Mouse (Mus musculus): ENCODE data around the gene Fam166a. TPM values are rescaled to one million over a fixed set of nuclear protein-coding genes. Genes with fewer than 3 reads are reported as not detected.

The Fam166a gene
- polyA plus RNA-seq, 1 experiment from 2014 or later: not detected

DNA sequence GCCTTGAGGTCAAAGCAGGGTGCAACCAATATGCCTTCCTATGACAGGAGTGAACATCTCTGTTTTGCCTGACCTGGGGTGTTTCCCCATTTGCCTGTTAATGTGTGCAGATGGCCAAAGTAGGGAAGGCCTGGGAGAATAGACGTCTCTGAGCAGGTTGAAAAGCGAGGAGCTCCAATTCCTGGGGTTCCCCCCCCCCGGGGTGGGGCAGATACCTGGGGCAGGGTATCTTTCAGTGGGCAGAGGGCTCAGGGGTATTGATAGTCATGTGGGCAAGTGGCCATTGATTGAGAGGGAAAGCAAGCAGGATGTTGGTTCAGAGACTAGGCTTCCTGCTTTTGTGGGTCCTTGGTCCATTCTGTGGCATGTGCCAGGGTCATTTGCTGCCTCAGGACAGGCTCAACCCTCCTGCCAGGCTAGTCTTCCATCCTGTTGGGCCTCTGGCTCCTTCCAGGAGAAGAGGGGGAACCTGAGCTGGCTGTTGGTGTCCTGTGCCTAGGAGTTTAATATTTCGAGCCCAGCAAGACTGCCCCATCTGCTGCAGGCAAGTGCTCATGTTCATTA lies 49.3 kb downstream of the Fam166a start:
- WGBS: 77% methylated on average over 4 of the region's 4 CpGs
- Histone ChIP-seq H3K36me3 (ENCODE audit: control insufficient read depth, insufficient read depth, low read length) (no peaks in the 10 kb centered on the region; the same call in 1 of the 2 replicates), H3K9me3 (ENCODE audit: control insufficient read depth, low read length) (no peaks in the 10 kb centered on the region), H3K4me3 (ENCODE audit: low read depth, low read length) (no peak overlapping the region), H3K4me2 (replicated peaks; ENCODE audit: low read depth) (peak overlapping the region; percentile 98; the same call in 1 of the 2 replicates), H3K9ac (ENCODE audit: low read length) (peak overlapping the region; percentile 13), H3K4me1 (replicated peaks; ENCODE audit: control insufficient read depth, insufficient read depth) (peaks cover 11% of the 10 kb centered on the region), H3K27me3 (ENCODE audit: control insufficient read depth, insufficient read depth, low read length) (no peaks in the 10 kb centered on the region), H3K27ac (replicated peaks) (peak overlapping the region; percentile 92)
- no peak for ATAC-seq (ENCODE audit: low FRiP score, low TSS enrichment)
- TF ChIP-seq EP300 (optimal IDR thresholded peaks at IDR 0.05) (no peak), CTCF (IDR thresholded peaks at IDR 0.05; ENCODE audit: low read depth) (no peak)
- no peak for DNase-seq (ENCODE audit: low spot score)

Other genes with a start within 250 kb of the Fam166a start
- 121 and 122 TPM in 2 replicates for gene Mrpl41, start 243.6 kb upstream of the Fam166a start, polyA plus RNA-seq (2015; fragmentation: Nextera tagmentation; extraction: Ambion mirVana)
- gene Pnpla7, start 242.7 kb upstream of the Fam166a start, polyA plus RNA-seq (2015; fragmentation: Nextera tagmentation; extraction: Ambion mirVana): 4.2 and 4.3 TPM in 2 replicates
- 23.5 and 30.2 TPM in 2 replicates for gene Nsmf, start 164.4 kb upstream of the Fam166a start, polyA plus RNA-seq (2015; fragmentation: Nextera tagmentation; extraction: Ambion mirVana)
- 3.3 TPM in 2 replicates for gene Entpd8, start 138.4 kb upstream of the Fam166a start, polyA plus RNA-seq (2015; fragmentation: Nextera tagmentation; extraction: Ambion mirVana)
- gene Noxa1, start 123.6 kb upstream of the Fam166a start, polyA plus RNA-seq (2015; fragmentation: Nextera tagmentation; extraction: Ambion mirVana): 4.0 and 4.4 TPM in 2 replicates
- 25.3 and 25.6 TPM in 2 replicates for gene Nrarp, start 38.0 kb upstream of the Fam166a start, polyA plus RNA-seq (2015; fragmentation: Nextera tagmentation; extraction: Ambion mirVana)
- gene Tor4a, start 21.9 kb upstream of the Fam166a start, polyA plus RNA-seq (2015; fragmentation: Nextera tagmentation; extraction: Ambion mirVana): 13.1 and 13.7 TPM in 2 replicates
- 58.6 and 59.1 TPM in 2 replicates for gene Nelfb, start 7.3 kb upstream of the Fam166a start, polyA plus RNA-seq (2015; fragmentation: Nextera tagmentation; extraction: Ambion mirVana)
- gene Stpg3, start 4.1 kb upstream of the Fam166a start, polyA plus RNA-seq (2015; fragmentation: Nextera tagmentation; extraction: Ambion mirVana): not detected in 2 replicates
- gene Tubb4b, start 6.0 kb downstream of the Fam166a start, polyA plus RNA-seq (2015; fragmentation: Nextera tagmentation; extraction: Ambion mirVana): 475 and 486 TPM in 2 replicates
- gene Slc34a3, start 15.6 kb downstream of the Fam166a start, polyA plus RNA-seq (2015; fragmentation: Nextera tagmentation; extraction: Ambion mirVana): 0.10 and 0.12 TPM in 2 replicates
- gene Rnf224, start 18.0 kb downstream of the Fam166a start, polyA plus RNA-seq (2015; fragmentation: Nextera tagmentation; extraction: Ambion mirVana): 0.51 and 0.91 TPM in 2 replicates
- gene Rnf208, start 23.5 kb downstream of the Fam166a start, polyA plus RNA-seq (2015; fragmentation: Nextera tagmentation; extraction: Ambion mirVana): 26.8 and 31.7 TPM in 2 replicates
- gene Cysrt1, start 23.7 kb downstream of the Fam166a start, polyA plus RNA-seq (2015; fragmentation: Nextera tagmentation; extraction: Ambion mirVana): 326 and 355 TPM in 2 replicates
- gene AL732309.1, start 28.1 kb downstream of the Fam166a start, polyA plus RNA-seq (2015; fragmentation: Nextera tagmentation; extraction: Ambion mirVana): 12.8 and 16.6 TPM in 2 replicates
- gene Tmem203, start 36.7 kb downstream of the Fam166a start, polyA plus RNA-seq (2015; fragmentation: Nextera tagmentation; extraction: Ambion mirVana): 38.2 and 39.7 TPM in 2 replicates
- 17.4 and 20.3 TPM in 2 replicates for gene Tprn, start 43.9 kb downstream of the Fam166a start, polyA plus RNA-seq (2015; fragmentation: Nextera tagmentation; extraction: Ambion mirVana)
- 149 and 162 TPM in 2 replicates for gene Ssna1, start 53.7 kb downstream of the Fam166a start, polyA plus RNA-seq (2015; fragmentation: Nextera tagmentation; extraction: Ambion mirVana)
- 57.5 and 59.6 TPM in 2 replicates for gene Anapc2, start 53.7 kb downstream of the Fam166a start, polyA plus RNA-seq (2015; fragmentation: Nextera tagmentation; extraction: Ambion mirVana)
- not detected in 2 replicates for gene Tmem210, start 69.4 kb downstream of the Fam166a start, polyA plus RNA-seq (2015; fragmentation: Nextera tagmentation; extraction: Ambion mirVana)
- 34.9 and 42.1 TPM in 2 replicates for gene Lrrc26, start 71.2 kb downstream of the Fam166a start, polyA plus RNA-seq (2015; fragmentation: Nextera tagmentation; extraction: Ambion mirVana)
- gene Grin1, start 100.4 kb downstream of the Fam166a start, polyA plus RNA-seq (2015; fragmentation: Nextera tagmentation; extraction: Ambion mirVana): 1.3 TPM in 2 replicates
- 29.2 and 29.9 TPM in 2 replicates for gene Man1b1, start 113.6 kb downstream of the Fam166a start, polyA plus RNA-seq (2015; fragmentation: Nextera tagmentation; extraction: Ambion mirVana)
- gene Dpp7, start 137.6 kb downstream of the Fam166a start, polyA plus RNA-seq (2015; fragmentation: Nextera tagmentation; extraction: Ambion mirVana): 9.5 and 9.9 TPM in 2 replicates
- 33.2 and 36.9 TPM in 2 replicates for gene Uap1l1, start 146.9 kb downstream of the Fam166a start, polyA plus RNA-seq (2015; fragmentation: Nextera tagmentation; extraction: Ambion mirVana)
- gene Sapcd2, start 153.6 kb downstream of the Fam166a start, polyA plus RNA-seq (2015; fragmentation: Nextera tagmentation; extraction: Ambion mirVana): 14.1 and 16.6 TPM in 2 replicates
- 21.2 and 23.3 TPM in 2 replicates for gene Entpd2, start 177.1 kb downstream of the Fam166a start, polyA plus RNA-seq (2015; fragmentation: Nextera tagmentation; extraction: Ambion mirVana)
- gene Npdc1, start 180.6 kb downstream of the Fam166a start, polyA plus RNA-seq (2015; fragmentation: Nextera tagmentation; extraction: Ambion mirVana): 52.8 and 53.0 TPM in 2 replicates
- 0.12 TPM in 1 of 2 replicates, not detected in the other for gene Fut7, start 204.5 kb downstream of the Fam166a start, polyA plus RNA-seq (2015; fragmentation: Nextera tagmentation; extraction: Ambion mirVana)
- gene Abca2, start 210.0 kb downstream of the Fam166a start, polyA plus RNA-seq (2015; fragmentation: Nextera tagmentation; extraction: Ambion mirVana): 1.7 and 2.6 TPM in 2 replicates
- gene Clic3, start 238.1 kb downstream of the Fam166a start, polyA plus RNA-seq (2015; fragmentation: Nextera tagmentation; extraction: Ambion mirVana): 246 and 272 TPM in 2 replicates
- 51.7 and 59.7 TPM in 2 replicates for gene Paxx, start 242.3 kb downstream of the Fam166a start, polyA plus RNA-seq (2015; fragmentation: Nextera tagmentation; extraction: Ambion mirVana)

Measured in stomach, postnatal 0 days (tissue).